Mouse (Mus musculus): ENCODE data around the gene Arhgap29.

The Arhgap29 gene

DNA sequence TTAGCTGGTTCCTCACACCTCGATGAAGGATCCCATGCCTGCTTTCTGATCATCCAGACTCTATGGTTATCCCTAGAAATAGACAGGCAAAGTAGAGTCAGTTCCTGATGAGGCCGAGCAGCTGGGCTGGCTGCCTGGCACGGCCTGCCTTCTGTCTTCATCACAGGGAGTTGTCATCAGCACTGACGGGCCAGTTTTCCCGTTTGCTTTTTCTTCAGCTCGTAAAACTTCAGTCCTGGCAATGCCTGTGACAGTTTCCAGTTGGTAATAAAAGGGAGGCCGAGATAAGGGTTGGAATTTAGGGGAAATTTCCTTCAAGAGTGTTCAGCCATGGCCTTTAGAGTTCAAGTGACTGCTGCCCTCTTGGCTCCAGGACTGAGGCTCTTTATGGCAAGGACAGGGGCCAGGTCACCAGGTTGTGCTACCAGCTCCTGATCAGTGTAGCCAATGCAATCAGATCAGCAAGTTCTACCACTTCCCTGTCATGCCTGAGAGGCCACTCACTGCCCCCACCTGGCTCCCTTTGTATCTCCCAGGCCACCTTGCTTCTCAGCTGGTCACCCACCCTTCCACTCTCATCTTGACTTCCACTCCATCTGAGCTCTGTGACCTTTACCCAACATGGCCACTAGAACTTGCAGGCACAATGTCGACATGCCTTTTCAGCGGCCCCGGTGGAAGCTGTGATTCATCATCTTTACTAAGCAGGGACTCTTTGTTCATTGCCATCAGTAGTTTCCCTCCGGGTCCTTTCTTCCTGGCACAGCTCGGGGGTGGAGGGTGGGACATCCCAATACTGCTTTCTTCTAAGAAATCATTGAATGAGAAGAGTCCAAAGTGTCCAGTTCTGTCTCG, 112.4 kb downstream of the Arhgap29 start:
- DNase-seq (ENCODE audit: extremely low spot score, low spot score), result no peak

Measured in neural tube, embryonic 10.5 days (tissue).